Mouse (Mus musculus) neutrophil, adult 5-6 weeks (primary cell): ENCODE data around the gene Thnsl2. TPM values are rescaled to one million over a fixed set of nuclear protein-coding genes. Genes with fewer than 3 reads are reported as not detected.

ENCODE experiments used
- ATAC-seq: fragments of 151-379, 151-347 bp; 2 replicates; pipeline ENCODE4 v1.8.0; 2017; ENCODE audit warnings: mild to moderate bottlenecking, moderate TSS enrichment; ENCODE audit not compliant: insufficient number of reproducible peaks, poor library complexity, low FRiP score, severe bottlenecking; ENCODE audit errors: extremely low read depth
- total RNA-seq: library from RNA; stranded (forward); fragments of 200-1000 nt; gene quantifications from 2 replicates; pipeline ENCODE4 v1.2.3, GENCODE M21; 2017

The Thnsl2 gene
- not detected in 2 replicates for total RNA-seq

DNA sequence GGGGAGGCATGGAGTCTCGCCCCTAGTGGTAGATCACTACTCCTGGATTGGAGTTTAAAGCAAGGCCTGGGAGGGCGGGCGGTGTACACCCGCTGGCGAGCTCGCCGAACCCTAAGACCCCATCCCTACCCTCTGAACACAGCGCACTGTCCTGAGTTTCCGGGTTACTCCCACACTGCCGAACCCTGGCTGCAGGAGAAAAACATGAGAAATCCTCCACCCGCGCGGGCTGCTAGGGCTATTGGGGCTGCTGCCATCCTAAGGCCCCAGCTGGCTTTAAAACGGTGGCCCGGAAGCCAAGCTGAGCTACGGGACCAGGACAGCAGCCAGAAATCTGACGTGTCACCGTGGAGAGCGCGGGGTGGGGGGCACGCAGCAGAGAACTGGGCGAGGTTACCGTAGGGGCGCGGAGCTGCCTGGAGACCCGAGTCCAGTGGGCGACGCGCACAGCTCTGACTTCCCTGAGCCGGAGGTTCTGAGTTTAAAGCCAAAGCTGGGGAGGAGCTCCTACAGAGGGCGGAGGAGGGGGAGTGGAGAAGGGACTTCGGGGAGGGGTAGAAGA lies at the start of gene Thnsl2:
TSS of gene Thnsl2 (minus strand) at position 546 of the 562 bp plus-strand sequence.
- no peak for ATAC-seq

- no peak for ATAC-seq
These were observed 49.0 kb upstream of the Thnsl2 start for GRCm38 (mm10) chr6:71193151-71193740.

DNA sequence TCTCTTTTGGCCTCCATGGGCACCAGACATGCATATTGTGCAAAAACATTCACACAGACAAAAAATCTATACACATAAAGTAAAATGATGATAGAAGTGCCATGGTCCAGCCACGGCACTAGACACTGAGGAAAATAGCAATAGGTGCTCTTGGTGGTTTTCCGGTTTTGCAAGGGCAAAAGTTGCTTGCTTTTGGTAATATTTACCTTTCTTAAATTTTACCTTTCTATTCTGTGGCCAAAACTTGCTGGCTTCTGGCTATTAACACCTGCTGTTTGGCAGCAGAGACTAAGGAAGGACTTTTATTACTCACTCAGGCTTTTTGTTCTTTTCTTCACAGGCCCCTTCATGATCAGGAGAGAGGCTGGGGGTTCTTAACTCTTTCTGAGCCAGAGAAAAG lies 46.3 kb upstream of the Thnsl2 start:
- ATAC-seq: no peak

GRCm38 (mm10) chr6:71189578-71189977 lies 45.3 kb upstream of the Thnsl2 start:
- no peak for ATAC-seq

DNA sequence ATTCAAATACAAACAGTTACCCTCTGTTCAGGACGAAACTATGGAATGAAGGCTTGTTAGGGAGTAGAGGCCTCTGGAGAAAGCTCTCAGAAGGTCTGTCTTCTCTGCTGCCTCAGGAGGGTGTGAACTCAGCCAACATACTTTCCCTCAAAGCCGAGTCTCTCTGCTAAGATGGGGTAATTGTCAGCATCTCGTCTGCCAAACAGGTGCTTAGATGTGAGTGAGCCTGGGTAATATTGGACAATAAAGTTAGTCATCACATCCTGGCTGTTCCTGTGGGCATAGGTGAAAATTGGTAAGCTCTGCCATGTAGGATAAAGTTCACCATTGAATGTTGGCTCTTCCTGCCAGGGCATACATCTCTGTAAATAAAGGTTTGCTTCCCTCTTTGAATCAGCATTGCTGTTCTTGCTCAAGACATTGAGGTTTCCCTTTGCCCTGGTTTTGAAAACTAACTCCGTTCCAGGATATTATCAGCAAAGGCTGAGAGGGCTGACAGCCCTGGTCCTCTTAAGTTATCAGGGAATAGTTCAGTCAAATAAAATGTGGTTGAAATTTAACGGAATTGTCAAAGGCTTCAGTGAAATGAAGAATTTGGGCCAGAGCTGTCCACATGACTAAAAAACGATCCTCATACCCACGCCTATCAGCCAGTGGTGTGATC lies 40.8 kb upstream of the Thnsl2 start:
- no peak for ATAC-seq

DNA sequence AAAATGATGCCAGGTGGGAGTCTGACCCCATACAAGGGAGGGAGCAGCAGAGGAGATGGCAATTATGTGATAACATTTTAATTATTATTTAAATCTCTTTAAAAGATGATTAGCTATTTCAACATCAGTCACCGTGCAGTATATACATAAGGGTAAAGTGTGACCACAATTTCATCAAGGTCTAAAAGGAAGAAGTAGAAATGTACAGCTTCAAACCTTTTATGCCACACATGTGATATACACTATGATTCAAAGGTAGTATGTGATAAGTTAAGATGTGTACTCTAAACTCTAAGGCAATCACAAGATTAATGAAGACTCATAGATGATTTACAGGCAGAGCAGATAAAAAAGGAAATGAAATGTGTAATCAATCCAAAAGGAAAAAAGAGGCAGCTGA lies 36.4 kb upstream of the Thnsl2 start:
- no peak for ATAC-seq

DNA sequence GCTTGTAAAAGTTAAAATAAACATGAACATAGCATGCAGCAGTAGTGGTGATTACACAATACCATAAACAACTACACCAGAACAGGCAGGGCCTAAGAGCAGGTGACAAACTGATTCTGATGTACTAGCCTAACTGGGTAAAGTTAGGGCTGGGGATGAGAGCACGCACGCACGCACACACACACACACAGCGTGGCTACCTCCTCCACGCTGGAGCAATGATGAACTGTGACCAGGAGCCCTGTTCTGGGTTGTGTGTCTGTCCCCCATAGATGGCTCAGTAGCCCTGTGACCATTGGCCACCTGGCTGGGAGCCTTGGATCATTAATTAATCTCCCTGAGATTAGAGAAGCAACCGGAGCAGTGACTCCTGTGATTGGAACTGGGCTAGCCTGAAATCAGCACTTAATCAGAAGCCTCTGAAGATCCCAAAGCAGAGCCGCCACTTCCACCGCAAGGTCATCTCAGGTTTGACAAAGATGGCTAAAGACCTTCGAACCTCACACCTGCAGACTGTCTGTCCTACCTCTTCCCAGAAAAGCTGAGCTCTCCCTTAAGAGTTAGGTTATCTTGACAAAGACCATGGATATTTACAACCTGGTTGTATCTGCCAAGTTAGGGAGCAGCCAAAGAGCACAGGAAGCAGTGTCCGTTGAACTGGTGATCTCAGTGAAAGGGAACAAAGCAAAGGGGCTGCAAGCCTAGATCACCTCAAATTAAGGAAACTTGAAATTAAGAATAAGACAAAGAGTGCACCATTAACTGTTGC lies 28.8 kb upstream of the Thnsl2 start:
- no peak for ATAC-seq

- ATAC-seq: no peak
These were observed 22.4 kb upstream of the Thnsl2 start for GRCm38 (mm10) chr6:71166551-71167169.

GRCm38 (mm10) chr6:71164394-71164793 lies 20.2 kb upstream of the Thnsl2 start:
- ATAC-seq: no peak

- no peak for ATAC-seq
These were observed 18.0 kb upstream of the Thnsl2 start for GRCm38 (mm10) chr6:71162269-71162668.

DNA sequence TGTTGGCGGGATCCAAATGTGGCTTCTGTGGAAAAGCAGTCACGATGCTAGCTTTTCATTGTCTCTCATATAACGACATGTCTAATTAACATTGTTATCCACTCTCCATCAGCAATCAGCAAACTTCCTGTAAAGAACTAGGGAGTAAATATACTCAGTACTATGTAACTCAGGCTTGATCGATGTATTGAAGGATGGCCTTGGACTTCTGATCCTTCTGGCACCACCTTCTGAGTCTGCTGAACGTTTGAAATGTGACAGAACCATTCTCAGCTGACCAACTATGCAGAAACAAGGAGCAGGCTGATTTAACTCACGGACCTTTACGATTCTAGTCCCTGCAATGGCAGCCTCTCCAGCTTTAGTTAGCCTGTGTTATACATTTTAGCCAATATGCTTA lies 17.1 kb upstream of the Thnsl2 start:
- ATAC-seq: no peak

GRCm38 (mm10) chr6:71156674-71157326 lies 12.6 kb upstream of the Thnsl2 start:
- ATAC-seq: no peak

DNA sequence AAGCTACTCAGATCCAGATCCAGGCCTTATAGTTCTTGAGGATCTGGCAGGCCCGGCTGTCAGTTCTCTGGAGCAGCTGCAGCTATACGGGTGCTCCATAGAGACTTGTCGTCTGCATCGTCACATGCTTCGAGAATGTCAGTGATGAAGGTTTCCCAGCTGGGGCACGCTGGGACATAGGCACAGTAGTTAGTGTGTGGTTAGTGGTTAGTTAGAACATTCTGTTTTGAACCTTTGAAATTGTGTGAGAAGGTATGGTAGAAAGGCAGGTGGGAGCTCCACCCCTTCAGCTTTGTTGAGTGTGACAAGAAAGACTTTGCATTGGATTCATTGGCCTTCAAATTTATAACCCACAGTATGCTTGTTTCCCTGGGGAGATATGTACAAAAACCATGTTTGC lies 10.6 kb upstream of the Thnsl2 start:
- peak; percentile 23; the same call in 1 of the 2 replicates for ATAC-seq

GRCm38 (mm10) chr6:71153486-71153885 lies 9.2 kb upstream of the Thnsl2 start:
- no peak for ATAC-seq

DNA sequence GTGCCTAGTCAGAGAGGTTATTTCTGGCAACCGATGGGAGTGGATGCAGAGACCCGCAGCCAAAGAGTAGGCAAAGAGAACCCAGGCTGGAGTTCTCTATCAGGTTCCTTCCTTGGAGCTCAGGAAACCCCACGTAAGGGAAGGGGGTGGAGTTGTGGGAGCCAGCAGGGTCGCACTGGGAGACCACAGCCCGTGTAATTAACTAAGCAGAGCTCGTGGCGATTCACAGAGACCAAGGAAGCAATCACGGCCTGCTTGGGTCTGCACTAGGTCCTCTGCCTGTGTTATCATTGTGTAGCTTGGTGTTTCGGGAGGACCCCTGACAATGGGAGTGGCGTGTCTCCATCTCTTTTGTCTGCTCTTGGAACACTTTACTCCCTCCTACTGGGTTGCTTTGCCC lies 6.9 kb upstream of the Thnsl2 start:
- ATAC-seq: no peak

DNA sequence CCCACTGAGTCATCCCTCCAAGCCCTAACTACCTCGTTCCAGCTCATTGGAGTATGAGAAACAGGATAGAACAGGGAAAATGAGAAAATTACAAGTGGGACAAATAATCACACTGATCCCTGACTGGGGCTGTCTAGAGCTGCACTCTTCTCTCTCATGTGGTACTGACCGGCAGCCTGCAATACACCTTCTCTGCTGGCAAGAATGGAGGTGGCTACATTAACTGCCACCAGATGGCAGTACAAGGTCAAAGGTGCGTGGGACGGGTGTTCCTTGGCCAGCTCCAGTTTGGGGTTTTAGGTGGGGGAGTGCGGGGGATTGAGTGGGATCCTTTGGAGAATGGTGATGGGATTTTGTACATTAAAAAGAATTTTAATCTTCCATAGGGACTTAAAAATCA lies 5.3 kb upstream of the Thnsl2 start:
- peak; percentile 48; the same call in 1 of the 2 replicates for ATAC-seq

DNA sequence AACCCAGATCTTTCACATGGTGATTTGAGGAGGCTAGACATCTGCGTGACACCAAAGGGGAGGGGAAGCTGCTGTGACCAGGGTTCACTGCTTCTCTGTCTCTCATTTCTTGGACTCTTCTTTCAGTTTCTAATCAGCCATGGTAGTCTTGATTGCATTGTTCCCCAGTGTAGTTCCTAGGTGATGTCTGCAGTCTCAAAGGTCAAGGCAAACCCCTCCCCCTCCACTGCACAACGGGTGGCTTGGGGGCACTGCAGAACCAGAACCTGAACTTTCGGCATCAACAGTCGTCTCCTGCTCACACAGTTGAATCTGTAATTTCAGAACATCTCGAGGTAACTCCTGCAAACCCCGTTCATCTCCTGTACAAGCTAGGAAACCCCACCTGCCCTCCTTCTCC lies 4.1 kb upstream of the Thnsl2 start:
- ATAC-seq: no peak

DNA sequence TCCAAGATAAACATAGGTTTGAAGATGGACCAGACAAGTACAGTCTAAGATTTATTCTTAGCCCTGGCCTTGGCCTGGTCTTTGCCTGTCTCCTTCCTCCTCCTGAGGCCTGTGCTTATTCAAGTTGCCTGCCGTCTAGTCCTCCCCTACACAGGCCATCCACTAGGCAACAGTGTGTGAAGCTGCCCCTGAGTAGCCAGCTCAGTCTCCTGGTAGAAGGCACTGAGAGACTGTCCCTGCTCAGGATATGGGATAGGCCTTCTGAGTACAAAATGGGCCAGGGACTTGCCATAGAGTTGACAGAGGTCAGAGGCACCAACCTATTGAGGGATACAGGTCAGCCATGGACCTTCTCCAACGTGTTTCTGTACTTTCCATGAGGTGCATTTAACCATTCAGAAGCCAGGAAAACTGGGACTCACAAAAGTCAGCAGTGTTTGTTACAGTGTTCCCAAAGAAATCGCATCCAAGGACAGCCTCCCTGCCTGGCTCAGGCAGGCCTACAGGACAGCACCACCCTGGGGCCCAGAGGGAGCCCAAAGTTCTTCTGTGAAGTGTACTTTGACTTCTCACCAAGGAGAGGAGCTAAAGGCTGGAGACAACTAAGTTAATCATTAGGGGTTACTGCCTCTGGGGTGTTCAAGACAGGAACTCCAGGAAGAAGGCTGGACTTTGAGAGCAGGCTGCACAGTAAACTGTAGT lies 1.2 kb upstream of the Thnsl2 start:
- ATAC-seq: no peak
